Mouse (Mus musculus) E14TG2a.4 (cell line): ENCODE measurements around the gene Selenbp1.
"Not testable (repeated sequence)": the region's sequence is repeated elsewhere in the genome, so short reads cannot be mapped to it uniquely, and the experiment has no call there.

Experiments
- CTCF ChIP-seq: conservative IDR thresholded peaks from 2 replicates; pipeline ENCODE4 v1.5.1; 2014; ENCODE audit warnings: low read length
- NANOG ChIP-seq: IDR thresholded peaks from 2 replicates; pipeline ENCODE4 v1.6.1; 2014; ENCODE audit warnings: borderline replicate concordance, low read length, mixed read lengths
- POU5F1 ChIP-seq: IDR thresholded peaks from 2 replicates; pipeline ENCODE4 v1.6.1; 2014; ENCODE audit warnings: low read length, borderline replicate concordance

DNA sequence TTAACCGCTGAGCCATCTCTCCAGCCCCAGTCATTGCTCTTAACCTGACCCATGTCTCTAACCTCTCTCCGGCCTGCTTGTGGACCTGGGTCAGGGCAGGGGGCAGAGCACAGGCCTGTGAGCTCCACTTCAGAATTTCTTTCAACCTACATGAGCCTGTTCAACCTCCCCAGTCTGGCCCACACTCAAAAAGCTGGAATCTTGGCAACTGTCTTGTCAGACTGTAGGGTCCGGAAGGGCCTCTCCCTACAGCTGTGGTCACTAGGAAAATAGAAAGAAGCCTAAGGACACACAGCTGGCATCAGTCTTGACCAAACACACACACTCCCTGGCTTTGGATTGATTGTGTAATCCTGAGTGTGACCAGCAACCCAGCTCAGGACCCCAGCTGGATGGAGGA lies 2.5 kb downstream of the Selenbp1 start:
- TF ChIP-seq CTCF, NANOG, POU5F1: not testable (repeated sequence)
